Mouse (Mus musculus): ENCODE data around the gene Cabp4.

GRCm38 (mm10) chr19:4103294-4103693, 40.5 kb downstream of the Cabp4 start:
- TF ChIP-seq TAL1 (IDR thresholded peaks at IDR 0.05; ENCODE audit: low read length) (no peak), GATA1 (IDR thresholded peaks at IDR 0.05; ENCODE audit: low read length) (no peak)
